Mouse (Mus musculus) heart, adult 8-10 months (tissue): Measurements from ENCODE around the gene Hmgb3. TPM values are rescaled to one million over a fixed set of nuclear protein-coding genes. Genes with fewer than 3 reads are reported as not detected.
"Not testable (repeated sequence)": the region's sequence is repeated elsewhere in the genome, so short reads cannot be mapped to it uniquely, and the experiment has no call there.

ENCODE experiments used
- DNase-seq: peaks from one replicate; pipeline ENCODE4 v3.0.0; 2022; ENCODE audit warnings: low spot score
- total RNA-seq, 4 experiments: library from RNA; stranded (reverse); gene quantifications; 2 replicates each; pipeline ENCODE4 v1.2.4; 2022

The Hmgb3 gene
- total RNA-seq, result 10 to 100 TPM; 56.9 to 90.2 (median 62.2) TPM

DNA sequence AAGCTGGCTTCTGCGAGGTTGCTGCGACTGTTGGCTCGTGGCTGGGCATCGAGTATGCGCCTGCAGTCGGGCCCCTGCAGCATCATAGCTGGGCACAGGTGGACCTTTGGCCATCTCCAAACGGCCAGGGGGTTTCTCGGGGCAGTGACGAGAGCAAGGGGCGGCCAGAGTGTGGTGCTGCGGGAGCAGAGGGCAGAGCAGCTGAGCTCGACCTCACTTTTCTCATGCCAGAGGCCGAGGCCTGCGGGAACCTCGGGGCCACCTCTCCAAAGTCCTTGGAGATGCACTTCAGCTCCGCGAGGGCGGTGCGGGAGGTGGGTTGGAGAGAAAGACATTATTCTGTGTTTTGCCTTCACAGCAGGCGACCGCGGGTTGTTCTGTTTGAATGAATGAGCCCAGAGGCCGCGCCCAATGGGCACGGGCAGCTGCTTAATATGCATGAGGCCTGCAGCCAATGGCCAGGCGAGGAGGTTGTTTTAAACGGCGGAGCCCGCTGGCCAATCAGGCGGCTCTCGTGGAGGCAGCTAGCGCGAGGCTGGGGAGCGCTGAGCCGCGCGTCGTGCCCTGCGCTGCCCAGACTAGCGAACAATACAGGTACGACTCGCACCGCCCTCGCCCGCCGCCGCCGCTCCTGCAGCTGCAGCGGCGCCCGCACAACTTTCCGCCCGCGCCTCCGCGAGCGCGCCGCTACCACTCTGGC lies at the start of gene Hmgb3:
Gene Hmgb3 (plus strand): TSS at position 504 of the 700 bp plus-strand sequence.
- peak; percentile 69 for DNase-seq

DNA sequence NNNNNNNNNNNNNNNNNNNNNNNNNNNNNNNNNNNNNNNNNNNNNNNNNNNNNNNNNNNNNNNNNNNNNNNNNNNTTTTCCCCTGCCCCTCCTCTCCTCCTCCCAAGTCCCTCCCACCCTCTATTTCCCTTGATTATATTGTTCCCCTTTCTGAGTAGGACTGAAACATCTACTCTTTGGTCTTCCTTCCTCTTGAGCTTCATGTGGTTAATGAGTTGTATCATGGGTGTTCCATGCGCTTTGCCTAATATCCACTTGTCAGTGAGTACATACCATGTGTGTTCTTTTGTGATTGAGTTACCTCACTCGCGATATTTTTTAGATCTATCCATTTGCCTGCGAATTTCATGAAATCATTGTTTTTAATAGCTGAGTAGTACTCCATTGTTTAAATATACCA lies 49.1 kb upstream of the Hmgb3 start:
- DNase-seq, result not testable (repeated sequence)

DNA sequence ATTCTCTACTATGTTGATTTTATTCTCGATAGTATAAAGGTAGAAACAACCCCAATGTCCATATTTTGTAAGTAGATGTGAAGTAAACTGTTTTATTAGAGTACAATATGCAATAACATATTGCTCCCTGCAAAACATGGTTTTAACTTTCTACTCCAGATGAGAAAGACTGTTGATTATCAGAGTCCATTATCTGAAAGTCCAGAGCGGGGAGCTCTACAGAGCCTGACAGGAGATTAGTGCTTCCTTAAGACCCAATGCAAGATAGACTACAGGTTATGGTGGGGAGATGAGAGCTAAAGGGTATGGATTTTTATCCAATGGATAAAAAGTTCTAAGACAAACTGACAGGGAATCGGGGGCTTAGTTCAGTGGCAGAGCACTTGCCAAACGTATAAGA lies 36.5 kb upstream of the Hmgb3 start:
- DNase-seq, result no peak

DNA sequence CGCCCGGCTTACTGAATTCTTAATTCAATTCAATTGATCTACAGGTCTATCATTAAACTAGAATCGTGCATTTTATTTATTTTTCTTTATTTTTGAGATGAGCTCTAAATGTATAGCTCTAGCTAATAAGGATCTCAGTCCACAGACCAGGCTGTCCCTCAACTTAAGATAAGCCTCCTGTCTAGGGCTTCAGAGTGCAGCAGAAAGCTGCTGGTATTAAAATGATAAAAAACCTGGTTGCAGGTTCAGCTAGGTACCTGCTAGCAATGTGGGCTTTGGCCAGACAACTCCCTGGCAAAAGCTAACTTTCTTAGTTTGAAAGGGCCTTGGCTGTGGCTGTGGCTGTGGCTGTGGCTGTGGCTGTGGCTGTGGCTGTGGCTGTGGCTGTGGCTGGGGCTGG lies 32.8 kb upstream of the Hmgb3 start:
- no peak for DNase-seq

DNA sequence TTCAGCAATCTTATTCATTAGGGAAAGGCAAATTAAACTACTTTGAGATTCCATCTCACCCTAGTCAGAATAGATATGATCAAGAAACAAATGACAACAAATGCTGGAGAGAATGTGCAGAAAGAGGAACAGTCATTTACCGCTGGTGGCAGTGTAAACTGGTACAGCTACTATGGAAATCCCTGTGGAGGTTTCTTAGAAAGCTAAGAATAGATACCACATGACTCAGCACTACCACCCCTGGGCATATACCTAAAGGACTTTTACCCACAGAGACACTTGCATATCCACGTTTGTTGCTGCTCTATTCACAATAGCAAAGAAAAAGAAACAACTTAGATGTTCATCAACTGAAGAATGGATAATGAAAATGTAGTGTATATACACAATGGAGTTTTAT lies 31.4 kb upstream of the Hmgb3 start:
- no peak for DNase-seq

DNA sequence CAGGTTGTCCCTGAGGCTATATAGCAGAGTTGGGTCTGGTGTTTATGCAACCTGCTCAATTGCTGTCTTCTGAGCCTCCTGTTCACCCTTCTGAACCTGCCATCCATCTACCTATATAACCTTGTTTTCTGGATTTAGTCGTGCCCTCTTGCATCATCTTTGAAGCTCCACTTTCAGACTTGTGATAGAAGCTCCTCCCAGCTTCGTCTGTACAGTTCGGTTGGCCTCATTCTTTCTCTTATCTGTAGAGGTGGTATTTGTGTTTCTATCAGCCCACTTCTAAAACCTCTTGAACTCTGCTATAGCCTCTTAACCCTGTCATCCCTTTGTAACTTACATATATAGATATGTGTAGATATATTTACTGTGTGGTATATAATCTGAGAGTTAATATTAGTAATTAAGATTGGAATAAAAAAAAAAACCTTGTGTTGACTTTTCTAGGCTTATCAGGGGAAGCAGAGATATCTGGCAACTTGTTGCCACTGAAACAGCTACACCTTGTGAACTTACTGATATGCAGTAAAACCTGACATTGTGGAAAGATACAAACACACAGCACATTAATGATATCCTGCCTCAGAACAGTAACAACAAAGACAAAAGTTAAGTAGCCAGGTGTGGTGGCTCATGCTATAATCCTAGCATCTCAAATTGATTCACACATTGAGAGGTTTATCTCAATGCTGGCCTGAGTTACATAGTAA lies 30.0 kb upstream of the Hmgb3 start:
- no peak for DNase-seq

DNA sequence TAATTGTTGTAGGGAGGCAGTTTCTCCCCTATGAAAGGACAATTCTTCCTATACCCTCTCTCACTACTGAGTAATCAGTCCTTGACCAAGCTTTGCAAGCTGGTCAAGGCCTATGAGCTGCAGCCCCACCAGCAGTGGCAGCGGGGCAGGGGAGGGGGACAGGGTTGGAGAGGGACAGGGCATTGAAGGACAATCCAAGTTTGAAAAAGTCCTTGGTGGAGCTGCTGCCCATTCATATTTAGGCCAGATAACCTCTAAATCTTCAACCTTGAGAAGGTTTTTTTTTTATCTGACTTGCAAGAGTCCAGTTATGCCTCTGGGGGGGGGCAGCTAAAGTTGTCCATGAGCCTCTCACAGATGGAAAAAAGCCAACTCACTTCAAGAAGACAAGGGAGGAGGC lies 28.3 kb upstream of the Hmgb3 start:
- DNase-seq, result no peak

DNA sequence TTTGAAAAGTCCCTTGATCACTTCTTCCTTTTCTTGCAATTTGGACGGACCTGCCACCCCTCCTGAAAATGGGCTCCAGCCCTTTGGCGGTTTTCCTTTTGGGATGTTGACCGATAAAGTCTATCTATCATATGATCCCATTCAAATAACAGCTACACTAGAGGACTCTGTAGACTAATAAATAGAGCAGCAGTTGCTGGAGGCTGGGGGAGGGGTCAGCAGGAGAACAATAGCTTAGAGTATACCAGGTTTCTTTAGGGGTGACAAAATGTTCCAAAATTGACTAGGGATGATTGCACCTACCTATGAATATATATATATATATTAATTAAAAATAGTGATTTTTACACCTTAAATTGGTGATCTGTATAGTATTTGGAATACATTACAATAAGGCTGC lies 27.6 kb upstream of the Hmgb3 start:
- DNase-seq, result no peak

DNA sequence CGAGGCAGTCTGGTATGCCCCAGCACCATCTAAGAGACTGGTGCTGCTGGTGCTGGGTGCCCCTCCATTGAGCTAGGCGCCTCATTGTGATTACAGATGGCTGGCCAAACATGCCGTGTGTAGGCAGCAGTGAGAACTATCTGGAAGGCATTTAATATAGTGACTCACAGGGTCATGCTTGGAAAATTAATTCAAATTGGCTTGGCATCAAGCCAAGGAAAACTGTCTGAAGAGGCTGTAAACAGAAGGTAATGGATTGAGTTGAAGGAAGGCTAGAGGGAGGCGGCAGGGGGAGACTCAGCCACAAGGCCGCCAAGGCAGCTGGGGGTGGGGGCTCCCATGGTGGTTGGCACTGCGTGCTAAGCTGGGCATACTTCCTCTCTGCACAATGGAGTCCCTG lies 27.1 kb upstream of the Hmgb3 start:
- DNase-seq, result no peak

DNA sequence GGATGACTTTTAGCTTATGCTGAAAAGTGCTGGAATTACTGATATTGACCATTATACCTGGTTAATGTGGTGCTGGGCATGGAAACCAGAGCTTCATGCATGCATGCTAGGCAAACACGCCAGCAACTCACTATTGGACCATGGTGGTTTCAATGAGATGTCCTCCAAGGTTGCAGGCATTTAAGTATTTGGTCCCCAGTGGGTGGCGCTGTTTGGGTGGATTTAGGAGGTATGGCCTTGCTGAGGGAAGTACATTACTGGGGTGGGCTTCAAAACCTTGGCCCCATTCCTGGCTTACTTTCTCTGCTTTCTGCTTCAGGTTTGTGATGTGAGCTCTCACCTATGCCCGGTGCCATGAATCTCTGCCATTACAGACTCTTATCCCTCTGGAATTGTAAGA lies 23.1 kb upstream of the Hmgb3 start:
- DNase-seq, result no peak

DNA sequence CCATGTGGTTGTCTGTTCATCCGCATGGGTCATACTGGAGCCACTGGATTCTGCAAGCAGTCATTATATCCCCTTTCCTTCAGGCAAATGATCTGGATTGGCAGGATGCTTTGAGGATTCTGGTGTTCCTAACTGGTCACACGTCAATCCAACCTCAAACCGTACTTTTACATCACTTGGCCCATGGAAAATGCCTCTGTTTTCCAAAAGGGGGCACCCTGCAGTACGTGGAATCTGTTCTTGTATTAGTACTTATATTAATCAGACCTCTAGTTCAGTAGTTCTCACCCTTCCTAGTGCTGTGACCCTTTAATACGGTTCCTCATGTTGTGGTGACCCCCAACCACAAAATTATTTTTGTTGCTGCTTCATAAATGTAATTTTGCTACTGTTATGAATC lies 21.6 kb upstream of the Hmgb3 start:
- no peak for DNase-seq

DNA sequence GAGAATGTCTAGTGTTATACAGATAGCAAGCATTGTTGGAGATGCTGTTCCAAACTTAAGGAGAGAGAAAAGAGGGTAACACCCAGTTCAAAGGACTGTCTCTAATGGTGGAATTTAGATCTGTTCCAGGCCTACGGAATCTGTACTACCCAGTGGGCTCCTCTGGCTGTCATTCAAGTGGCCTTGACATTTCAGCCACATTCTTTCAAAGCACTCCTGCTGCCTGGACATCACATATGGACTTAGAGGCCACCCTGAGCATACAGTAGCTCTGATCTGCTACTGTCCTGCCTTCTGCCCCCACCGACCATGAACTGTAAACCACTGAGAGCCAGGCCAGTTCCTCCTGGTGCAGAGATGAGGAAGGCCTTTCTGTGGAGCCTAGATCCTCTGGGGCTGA lies 17.9 kb upstream of the Hmgb3 start:
- DNase-seq, result no peak

DNA sequence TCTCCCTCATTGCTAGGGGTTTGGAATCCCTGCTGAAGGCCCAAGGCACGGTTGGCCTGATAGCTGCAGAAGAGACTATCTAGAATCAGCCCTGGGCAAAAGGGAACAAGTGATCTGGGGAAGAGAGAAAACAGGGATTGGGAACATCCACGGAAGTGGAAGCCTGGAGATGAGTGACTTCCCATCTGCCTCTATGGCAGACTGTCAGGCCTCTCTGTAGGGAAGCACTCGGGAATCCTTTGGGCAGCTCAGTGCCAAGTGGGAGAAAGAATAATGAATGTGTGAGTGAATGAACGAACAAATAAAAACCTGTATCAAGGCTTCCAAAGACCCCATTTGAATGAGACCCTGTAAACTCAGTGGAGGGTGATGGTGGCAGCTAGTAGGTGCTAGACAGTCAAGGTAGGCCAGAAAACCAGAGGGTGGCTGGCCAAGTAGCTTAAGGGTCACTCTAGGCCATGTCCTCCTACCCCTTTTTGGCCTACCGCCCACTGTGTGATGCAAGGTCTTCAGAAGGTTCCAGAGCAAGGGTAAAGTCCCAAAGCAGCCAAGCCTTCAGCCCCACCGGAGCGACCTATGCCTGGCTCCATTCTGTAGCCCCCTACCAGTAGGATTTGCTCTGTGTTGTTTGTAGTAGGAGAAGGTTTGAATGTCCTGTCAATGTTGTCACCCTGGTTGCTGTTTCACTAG lies 14.8 kb upstream of the Hmgb3 start:
- no peak for DNase-seq

DNA sequence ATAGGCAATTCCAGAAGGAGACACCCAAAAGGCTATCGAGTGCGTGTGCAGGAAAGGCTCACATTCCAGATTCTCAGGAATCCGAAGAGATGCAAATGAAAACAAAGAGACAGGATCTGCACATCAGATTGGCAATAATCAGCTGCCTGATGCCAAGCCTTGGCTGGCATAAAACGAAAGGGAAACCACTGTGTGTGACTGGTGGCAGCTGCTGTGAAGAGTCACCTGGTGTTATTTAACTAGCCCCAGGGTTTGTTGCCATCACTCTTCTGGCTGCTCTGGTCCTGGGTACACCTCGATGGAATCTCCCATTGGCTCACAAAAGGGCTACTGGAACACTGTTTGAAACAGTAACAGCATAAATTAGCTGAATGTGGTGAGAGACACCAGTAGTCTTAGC lies 11.0 kb upstream of the Hmgb3 start:
- no peak for DNase-seq

DNA sequence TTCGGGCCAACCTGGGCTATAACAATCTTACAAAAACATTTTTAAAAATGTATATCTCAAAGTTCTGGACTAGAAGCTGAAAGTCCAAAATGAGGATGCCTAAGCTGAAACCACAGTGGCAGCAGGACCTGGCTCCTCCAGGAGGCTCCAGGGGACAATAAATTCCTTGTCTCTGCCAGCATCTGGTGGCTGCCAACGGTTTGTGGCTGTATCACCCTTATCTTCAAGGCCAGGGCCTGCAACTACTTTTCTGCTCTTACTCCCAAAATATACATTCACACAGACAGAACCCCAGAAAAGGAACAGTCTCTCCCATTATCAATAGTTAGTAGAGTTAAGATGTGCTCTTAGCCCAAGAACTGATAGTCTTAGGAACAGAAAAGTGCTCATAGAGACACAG lies 10.6 kb upstream of the Hmgb3 start:
- no peak for DNase-seq

DNA sequence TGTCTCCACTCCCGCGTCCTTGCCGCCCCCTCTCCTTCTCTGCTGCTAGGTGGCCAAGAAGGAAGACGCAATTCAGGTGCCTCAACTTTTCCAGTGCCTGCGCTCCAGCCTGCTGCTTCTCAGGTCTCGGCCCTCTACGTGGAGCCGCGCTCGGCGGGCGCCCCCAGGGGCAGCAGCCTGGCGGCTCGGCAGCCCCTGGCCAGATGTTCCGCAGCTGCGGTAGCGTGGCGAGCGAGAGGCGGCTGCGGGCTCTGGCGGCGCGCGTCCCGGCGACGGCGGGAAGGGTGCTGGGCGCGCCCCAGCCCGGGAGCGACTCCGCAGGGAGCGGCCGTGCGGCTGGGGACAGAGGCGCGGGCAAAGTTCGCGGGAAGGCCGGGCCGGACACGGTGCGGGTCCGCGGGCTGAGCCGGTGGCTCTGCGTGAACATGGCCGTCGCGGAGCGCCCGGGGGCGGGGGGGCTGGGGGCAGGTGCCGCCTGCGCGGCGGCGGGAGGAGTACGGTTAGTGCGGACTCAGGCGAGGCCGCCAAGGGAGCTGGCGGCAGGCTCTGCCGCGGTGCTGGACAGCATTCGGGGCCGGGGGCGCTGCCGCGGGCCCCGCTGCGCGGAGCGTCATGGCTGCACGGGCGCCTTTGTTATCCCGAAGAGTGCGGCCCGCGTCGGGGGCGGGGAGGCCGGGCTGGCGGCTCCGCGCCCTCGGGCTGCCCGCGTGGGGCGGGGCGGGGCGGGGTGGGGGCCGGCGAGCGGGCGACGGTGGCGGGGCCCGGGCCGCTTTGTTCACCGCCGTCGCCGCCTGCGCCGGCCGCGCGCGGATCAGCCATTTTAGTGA lies 610 bp downstream of the Hmgb3 start:
- no peak for DNase-seq

DNA sequence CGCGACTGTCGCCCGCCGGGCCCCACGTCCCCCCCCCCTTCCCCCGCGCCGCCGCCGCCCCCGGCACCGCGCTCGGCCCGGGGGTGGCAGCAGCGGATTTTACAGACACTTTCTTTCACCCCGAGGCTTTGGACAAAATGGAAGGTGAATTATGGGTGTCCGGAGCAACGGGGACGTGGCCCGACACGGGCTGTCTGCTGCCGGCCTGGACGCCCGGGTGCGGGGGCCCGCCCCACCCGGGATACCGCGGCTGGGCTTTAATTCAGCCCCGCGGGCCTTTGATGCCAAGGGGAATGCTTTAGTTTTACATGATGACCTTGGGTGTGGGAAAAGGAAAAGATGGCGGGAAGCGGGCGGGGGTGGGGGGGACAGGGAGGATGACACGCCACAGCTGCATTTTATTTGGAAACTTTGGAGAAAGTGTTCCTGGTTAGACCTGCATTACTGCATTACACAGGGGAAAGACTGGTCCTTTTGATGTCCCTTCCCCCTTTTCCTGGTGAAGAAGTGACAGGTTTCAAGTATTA lies 1.3 kb downstream of the Hmgb3 start:
- no peak for DNase-seq

DNA sequence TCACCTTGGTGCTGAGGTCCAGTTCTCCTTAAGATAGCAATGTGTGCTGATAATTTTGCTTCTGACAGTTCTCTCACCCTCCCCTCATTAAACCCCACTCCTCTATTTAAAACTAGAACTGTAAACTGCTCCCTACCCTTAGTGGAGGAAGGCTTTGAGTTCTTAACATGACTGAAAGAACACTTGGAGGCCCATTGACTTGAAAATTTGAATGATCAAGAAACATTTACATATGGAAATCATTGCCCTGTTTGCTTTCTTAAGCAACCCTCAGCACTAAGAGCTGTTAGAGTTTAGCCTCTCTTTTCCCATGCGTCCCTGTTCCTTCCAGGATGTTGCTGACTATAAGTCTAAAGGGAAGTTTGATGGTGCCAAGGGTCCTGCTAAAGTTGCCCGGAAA lies 3.6 kb downstream of the Hmgb3 start:
- no peak for DNase-seq

DNA sequence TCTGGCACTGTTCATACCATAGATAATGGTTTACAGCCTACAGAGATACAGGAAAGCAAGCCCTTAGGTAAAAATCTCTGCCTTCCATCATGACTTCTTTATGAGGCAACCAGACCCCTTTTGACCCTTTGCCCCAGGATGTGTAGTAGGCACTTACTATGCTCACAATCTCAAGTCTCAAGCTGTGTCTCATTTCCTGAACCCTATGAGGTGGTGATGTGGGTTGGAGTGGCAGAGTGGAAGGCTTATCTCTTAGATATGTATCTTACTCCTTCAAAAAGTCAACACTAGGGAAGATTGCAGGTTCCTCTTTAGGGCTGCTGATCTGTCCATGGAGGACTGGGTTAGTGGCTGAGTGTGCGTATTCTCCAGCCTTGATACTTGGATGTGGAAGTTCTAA lies 5.1 kb downstream of the Hmgb3 start:
- no peak for DNase-seq

DNA sequence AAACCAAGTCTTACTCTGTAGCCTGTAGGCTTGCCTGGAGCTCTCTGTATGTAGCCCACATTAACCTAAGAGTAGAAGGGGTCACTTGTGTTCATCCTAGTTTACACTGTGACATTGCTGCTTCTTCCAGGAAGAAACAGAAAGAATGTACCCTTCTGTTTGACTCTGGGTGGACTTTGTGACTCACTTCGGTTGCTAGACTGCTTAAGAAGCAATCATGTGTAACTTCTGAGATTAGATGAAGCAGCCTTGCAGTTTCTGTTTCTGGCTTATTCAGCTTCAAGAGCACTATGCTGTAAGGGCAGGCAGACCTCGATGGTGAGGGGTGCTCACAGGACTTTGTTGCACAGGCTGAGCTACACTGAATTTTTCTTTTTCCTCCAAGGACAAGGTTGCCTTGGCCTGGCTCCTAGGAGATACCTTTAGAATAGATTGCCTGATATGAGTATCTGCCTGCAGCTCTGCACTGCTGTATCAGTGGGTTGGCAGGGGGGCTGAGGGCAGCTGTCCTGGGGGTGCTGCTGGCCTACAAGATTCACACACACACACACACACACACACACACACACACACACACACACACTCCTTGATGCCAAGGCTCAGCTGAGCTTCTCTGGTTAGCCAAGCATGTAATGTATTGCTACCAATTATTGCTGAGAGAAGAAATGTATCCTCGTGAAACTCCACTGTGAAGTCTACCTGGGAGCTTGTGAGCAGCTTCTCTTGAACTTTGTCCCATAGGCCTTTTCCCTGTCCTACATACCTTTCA lies 17.6 kb downstream of the Hmgb3 start:
- no peak for DNase-seq

DNA sequence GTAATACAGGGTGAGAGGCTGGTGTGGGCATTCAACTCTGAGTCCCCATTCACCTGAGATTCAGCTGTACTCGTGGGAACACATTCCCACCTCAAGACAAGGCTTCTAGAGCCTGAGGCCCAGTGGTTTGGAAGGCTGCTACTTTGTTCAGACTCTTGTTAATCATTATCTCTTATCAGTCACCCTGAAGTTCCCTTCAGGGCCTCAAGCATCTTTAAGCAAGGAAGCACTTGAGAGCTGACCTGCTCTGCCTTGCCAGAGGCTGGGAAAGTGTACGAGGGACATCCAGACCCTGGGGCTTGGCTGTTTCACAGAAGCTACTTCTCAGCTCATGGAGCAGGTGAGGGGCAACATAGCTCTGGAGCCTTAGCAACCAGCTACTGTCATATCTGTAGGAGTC lies 19.8 kb downstream of the Hmgb3 start:
- DNase-seq, result no peak
